ENCODE assay signal across 11 mouse cellular contexts in the genomic region with DNA sequence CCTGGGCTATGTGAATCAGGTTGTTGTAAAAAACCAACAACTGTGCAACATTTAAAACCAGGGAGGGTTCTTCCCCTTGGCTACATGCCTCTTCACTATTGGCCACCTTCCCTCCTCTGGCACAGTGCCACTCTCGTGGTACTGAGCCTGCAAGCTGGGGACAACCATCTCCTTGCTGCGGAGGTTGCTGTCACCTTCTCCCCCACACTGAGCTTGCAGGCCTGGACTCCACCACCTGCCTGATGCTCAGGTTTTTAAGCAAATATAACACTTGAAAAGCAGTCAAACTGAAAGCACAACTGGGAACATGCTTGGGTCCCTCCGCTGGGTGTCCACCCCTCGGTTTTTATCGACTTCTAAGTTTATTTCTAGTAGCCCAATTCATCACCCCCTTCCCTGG. TPM values are rescaled to one million over a fixed set of nuclear protein-coding genes. Genes with fewer than 3 reads are reported as not detected.
DNase-seq lines count a peak whose midpoint lies in the region; ATAC-seq and TF ChIP-seq lines count a peak whose summit lies in the region.
"Had no signal": no experiment of that assay in that cellular context is flagged by ENCODE, and none has a peak within 500 bp of the region (broad histone marks: within the 10 kb centered on the region; RNA-seq: fewer than 3 reads in every experiment).

No protein-coding gene starts in this region.

- TF ChIP-seq EP300 in CH12.LX (IDR thresholded peaks at IDR 0.05; ENCODE audit: low read length): 0 out of 2 replicates have a peak, but pooled peaks have one; percentile 17

- no peaks in the 10 kb centered on the region for H3K79me2 ChIP-seq in CH12.LX (replicated peaks; ENCODE audit: control insufficient read depth, extremely low read depth, insufficient read depth, poor library complexity, severe bottlenecking)

- no peaks in the 10 kb centered on the region for H3K4me1 ChIP-seq in kidney, adult 2 months (ENCODE audit: control insufficient read depth, insufficient read depth, low read length)
- H3K4me1 ChIP-seq in kidney, embryonic 15.5 days: no peaks in the 10 kb centered on the region
- peaks cover 0 to 20% of the 10 kb centered on the region in 2 experiments; a peak in 2 of 4 replicates for H3K4me1 ChIP-seq in CH12.LX (ENCODE audit: control insufficient read depth in 1 of 2, insufficient read depth in 2 of 2)
- H3K4me1 ChIP-seq in liver, embryonic 12.5 days: no peaks in the 10 kb centered on the region

- in situ Hi-C loops in CH12.LX (cut with MboI; ENCODE audit: low pct_ligation_motif_present, low pct_unique_long_range_greater_than_20kb, low sequenced_read_pairs): no loop called here

- no peak overlapping the region for H3K4me2 ChIP-seq in kidney, embryonic 15.5 days
- H3K4me2 ChIP-seq in CH12.LX (ENCODE audit: insufficient read depth, low read depth, poor library complexity, severe bottlenecking): no peak overlapping the region
- no peak overlapping the region for H3K4me2 ChIP-seq in liver, embryonic 12.5 days

- DNase-seq in kidney, adult 2 months: peak; percentile 14
- DNase-seq in CH12.LX (ENCODE audit: extremely low read depth): no peak
- peak; percentile 64 for DNase-seq in brain, embryonic 14.5 days (ENCODE audit: low read depth)
- DNase-seq in left cerebral cortex, postnatal 14 days (ENCODE audit: low spot score in 2 of 2): peak; percentile 42 to 52
- DNase-seq in gastrocnemius, postnatal 25 days: no peak
- DNase-seq: thymus, postnatal 25 days had no signal

- no peak for TF ChIP-seq POLR2A in kidney, adult 2 months (IDR thresholded peaks at IDR 0.05; ENCODE audit: low read depth, low read length)
- no peak for TF ChIP-seq POLR2A in CH12.LX (IDR thresholded peaks at IDR 0.05; ENCODE audit: low read depth, low read length)
- no peak for TF ChIP-seq POLR2A in brain, embryonic 14.5 days (IDR thresholded peaks at IDR 0.05; ENCODE audit: borderline replicate concordance, extremely low read depth, insufficient read depth, insufficient read length, poor library complexity, severe bottlenecking)

- TF ChIP-seq CTCF in kidney, adult 2 months (conservative IDR thresholded peaks at IDR 0.05; ENCODE audit: insufficient read depth, insufficient read length, low read depth, low read length): no peak
- TF ChIP-seq CTCF in CH12.LX (conservative IDR thresholded peaks at IDR 0.05 in 1 of 2, IDR thresholded peaks at IDR 0.05 in 1 of 2; ENCODE audit: low read depth in 2 of 2, low read length in 2 of 2): no peak
- TF ChIP-seq CTCF in brain, embryonic 14.5 days (IDR thresholded peaks at IDR 0.05; ENCODE audit: borderline replicate concordance, extremely low read depth, insufficient read depth, insufficient read length): no peak

- no peaks in the 10 kb centered on the region for H3K27me3 ChIP-seq in kidney, adult 2 months (replicated peaks; ENCODE audit: control insufficient read depth, insufficient read depth, low read length)
- H3K27me3 ChIP-seq in kidney, embryonic 15.5 days: peaks cover 28% of the 10 kb centered on the region
- no peaks in the 10 kb centered on the region for H3K27me3 ChIP-seq in CH12.LX (replicated peaks)
- peaks cover 8% of the 10 kb centered on the region; the same call in 1 of the 2 replicates for H3K27me3 ChIP-seq in liver, embryonic 12.5 days (replicated peaks)

- no peak overlapping the region for H3K4me3 ChIP-seq in kidney, adult 2 months (ENCODE audit: insufficient read depth, low read depth, low read length)
- no peak overlapping the region for H3K4me3 ChIP-seq in kidney, embryonic 15.5 days (replicated peaks)
- no peak overlapping the region for H3K4me3 ChIP-seq in CH12.LX (replicated peaks in 1 of 3; ENCODE audit: low read depth in 2 of 3, low read length in 2 of 3, poor library complexity in 1 of 3)
- H3K4me3 ChIP-seq in liver, embryonic 12.5 days: no peak overlapping the region
- H3K4me3 ChIP-seq: layer of hippocampus, adult 2 months had no signal

- dilution Hi-C loops in CH12.LX (cut with MboI; ENCODE audit: extremely low pct_ligation_motif_present, extremely low pct_unique_long_range_greater_than_20kb, low sequenced_read_pairs): no loop called here

- intact Hi-C loops in left cerebral cortex, postnatal 14 days (cut with DNase I): no loop called here

- 60% methylated on average over 5 of the region's 5 CpGs for WGBS in kidney, adult 2 months
- 65% methylated on average over 5 of the region's 5 CpGs for WGBS in kidney, embryonic 15.5 days
- WGBS in liver, embryonic 12.5 days (ENCODE audit: insufficient replicate concordance): 55% methylated on average over 5 of the region's 5 CpGs

- H3K27ac ChIP-seq in kidney, adult 2 months (ENCODE audit: insufficient read depth, low read depth, low read length): no peak overlapping the region
- no peak overlapping the region for H3K27ac ChIP-seq in kidney, embryonic 15.5 days
- H3K27ac ChIP-seq in CH12.LX (ENCODE audit: insufficient read depth, low read depth): no peak overlapping the region
- H3K27ac ChIP-seq in liver, embryonic 12.5 days: no peak overlapping the region
- H3K27ac ChIP-seq: layer of hippocampus, adult 2 months had no signal

- no peaks in the 10 kb centered on the region for H3K36me3 ChIP-seq in kidney, adult 2 months (ENCODE audit: control insufficient read depth, insufficient read depth, low read length)
- no peaks in the 10 kb centered on the region for H3K36me3 ChIP-seq in kidney, embryonic 15.5 days
- H3K36me3 ChIP-seq in CH12.LX (replicated peaks in 1 of 2; ENCODE audit: control insufficient read depth in 1 of 2, insufficient read depth in 1 of 2, low read length in 1 of 2): no peaks in the 10 kb centered on the region
- no peaks in the 10 kb centered on the region for H3K36me3 ChIP-seq in liver, embryonic 12.5 days

- no peaks in the 10 kb centered on the region for H3K9me3 ChIP-seq in kidney, embryonic 15.5 days (replicated peaks)
- no peaks in the 10 kb centered on the region for H3K9me3 ChIP-seq in CH12.LX (replicated peaks; ENCODE audit: low read length)
- H3K9me3 ChIP-seq in liver, embryonic 12.5 days (replicated peaks): no peaks in the 10 kb centered on the region

- no peak for ATAC-seq in kidney, embryonic 15.5 days (replicated peaks; ENCODE audit: low FRiP score)
- ATAC-seq in liver, embryonic 12.5 days: no peak

- H3K9ac ChIP-seq in kidney, embryonic 15.5 days: no peak overlapping the region
- no peak overlapping the region for H3K9ac ChIP-seq in CH12.LX (ENCODE audit: insufficient read depth, low read depth)
- H3K9ac ChIP-seq in liver, embryonic 12.5 days: no peak overlapping the region

- no peak for TF ChIP-seq RAD21 in CH12.LX (IDR thresholded peaks at IDR 0.05; ENCODE audit: low read depth, low read length)

TF ChIP-seq in CH12.LX, 34 proteins besides CTCF, POLR2A, EP300 and RAD21:
- TF ChIP-seq ETS1 (conservative IDR thresholded peaks at IDR 0.05; ENCODE audit: low read depth, low read length): no peak
- no peak for TF ChIP-seq ZKSCAN1 (IDR thresholded peaks at IDR 0.05; ENCODE audit: borderline replicate concordance, low read depth, low read length)
- TF ChIP-seq IRF4 (IDR thresholded peaks at IDR 0.05; ENCODE audit: low read depth, low read length): peak; percentile 60; the same call in 1 of the 2 replicates
- TF ChIP-seq USF1 (IDR thresholded peaks at IDR 0.05; ENCODE audit: low read depth, low read length): no peak
- no peak for TF ChIP-seq MXI1 (IDR thresholded peaks at IDR 0.05; ENCODE audit: low read depth, low read length)
- no peak for TF ChIP-seq MAX (IDR thresholded peaks at IDR 0.05; ENCODE audit: low read length)
- peak; percentile 47; the same call in 1 of the 2 replicates for TF ChIP-seq BHLHE40 (IDR thresholded peaks at IDR 0.05; ENCODE audit: low read depth, low read length)

RNA-seq across cellular contexts. Expression of gene Cxcr3, which starts 20.4 kb away (rescaled TPM):
- polyA plus RNA-seq in kidney, adult 2 months (2012; rRNA removed): 2.3 and 4.3 TPM in 2 replicates
- polyA plus RNA-seq in kidney, embryonic 15.5 days (2015; fragmentation: Nextera tagmentation; extraction: Ambion mirVana): 0.14 and 0.24 TPM in 2 replicates
- total RNA-seq in CH12.LX (2012; rRNA removed) (not detected in 2 replicates), CH12.LX (2014; rRNA removed) (not detected in 2 replicates)
- not detected in 2 replicates for polyA plus RNA-seq in CH12.LX (2012; ENCODE audit: insufficient read length, low read depth)
- 0.09 and 0.14 TPM in 2 replicates for polyA plus RNA-seq in brain, embryonic 14.5 days (2012; rRNA removed)
- not detected for total RNA-seq in left cerebral cortex, postnatal 14 days (2021)
- under 1 TPM in 1 of 2 experiments, not detected in 1; 0.16 TPM for total RNA-seq in gastrocnemius, postnatal 25 days (2021)
- polyA plus RNA-seq in liver, embryonic 12.5 days (2016; fragmentation: Nextera tagmentation; extraction: Ambion mirVana): 0.10 and 0.27 TPM in 2 replicates

RNA-seq across cellular contexts. Expression of gene Gm4779, which starts 39.7 kb away (rescaled TPM):
- polyA plus RNA-seq in kidney, adult 2 months (2012; rRNA removed): 0.13 TPM in 1 of 2 replicates, not detected in the other
- polyA plus RNA-seq in kidney, embryonic 15.5 days (2015; fragmentation: Nextera tagmentation; extraction: Ambion mirVana): 0.18 and 0.26 TPM in 2 replicates
- total RNA-seq in CH12.LX (2012; rRNA removed) (not detected in 2 replicates), CH12.LX (2014; rRNA removed) (not detected in 2 replicates)
- polyA plus RNA-seq in CH12.LX (2012; ENCODE audit: insufficient read length, low read depth): not detected in 2 replicates
- polyA plus RNA-seq in brain, embryonic 14.5 days (2012; rRNA removed): 0.05 and 0.29 TPM in 2 replicates
- not detected for total RNA-seq in left cerebral cortex, postnatal 14 days (2021)
- total RNA-seq in gastrocnemius, postnatal 25 days (2021): not detected
- 0.60 and 0.79 TPM in 2 replicates for polyA plus RNA-seq in liver, embryonic 12.5 days (2016; fragmentation: Nextera tagmentation; extraction: Ambion mirVana)
- total RNA-seq: heart, postnatal 10 days had no signal
- polyA plus RNA-seq: small intestine, adult 2 months had no signal

RNA-seq across cellular contexts. Expression of gene 8030474K03Rik, which starts 40.0 kb away (rescaled TPM):
- not detected in 2 replicates for polyA plus RNA-seq in kidney, adult 2 months (2012; rRNA removed)
- polyA plus RNA-seq in kidney, embryonic 15.5 days (2015; fragmentation: Nextera tagmentation; extraction: Ambion mirVana): 0.36 TPM in 2 replicates
- total RNA-seq in CH12.LX (2012; rRNA removed): not detected in 2 replicates
- total RNA-seq in CH12.LX (2014; rRNA removed): not detected in 2 replicates
- not detected in 2 replicates for polyA plus RNA-seq in CH12.LX (2012; ENCODE audit: insufficient read length, low read depth)
- 0.05 and 0.13 TPM in 2 replicates for polyA plus RNA-seq in brain, embryonic 14.5 days (2012; rRNA removed)
- not detected for total RNA-seq in left cerebral cortex, postnatal 14 days (2021)
- total RNA-seq in gastrocnemius, postnatal 25 days (2021): not detected
- polyA plus RNA-seq in liver, embryonic 12.5 days (2016; fragmentation: Nextera tagmentation; extraction: Ambion mirVana): 0.33 and 0.73 TPM in 2 replicates
- total RNA-seq: heart, postnatal 10 days; layer of hippocampus, adult 2 months had no signal

Comparison
In these comparisons a context has a peak if more than half of its experiments do, and no peak if none do; other contexts are left out.
1. DNase-seq: peak in kidney, adult 2 months (single experiment), brain, embryonic 14.5 days (single experiment) and left cerebral cortex, postnatal 14 days (2 of 2); none in CH12.LX (single experiment) and gastrocnemius, postnatal 25 days (single experiment).